ENCODE assay signal across 10 mouse cellular contexts in genomic region chr9:64310996-64311785, GRCm38 (mm10). TPM values are rescaled to one million over a fixed set of nuclear protein-coding genes. Genes with fewer than 3 reads are reported as not detected.
A peak's percentile ranks its signal among the peaks of the same experiment; 100 is the strongest.
DNase-seq lines count a peak whose midpoint lies in the region; ATAC-seq and TF ChIP-seq lines count a peak whose summit lies in the region.
"Had no signal": no experiment of that assay in that cellular context is flagged by ENCODE, and none has a peak within 500 bp of the region (broad histone marks: within the 10 kb centered on the region; RNA-seq: fewer than 3 reads in every experiment).

No protein-coding gene starts in this region.

- no peaks in the 10 kb centered on the region for H3K79me2 ChIP-seq in heart, adult 2 months (replicated peaks; ENCODE audit: control insufficient read depth, insufficient read depth, low read length)

- no peak for TF ChIP-seq POLR2A in heart, adult 2 months (IDR thresholded peaks at IDR 0.05; ENCODE audit: insufficient read depth, low read depth, low read length)

- H3K4me1 ChIP-seq in heart, adult 2 months (ENCODE audit: control insufficient read depth, insufficient read depth, low read length) = no peaks in the 10 kb centered on the region
- no peaks in the 10 kb centered on the region for H3K4me1 ChIP-seq in heart, embryonic 11.5 days (ENCODE audit: control insufficient read depth, insufficient read depth, low read length)
- H3K4me1 ChIP-seq in midbrain, embryonic 14.5 days (ENCODE audit: control insufficient read depth, insufficient read depth, low read length) = no peaks in the 10 kb centered on the region
- H3K4me1 ChIP-seq in midbrain, embryonic 16.5 days (ENCODE audit: control insufficient read depth, insufficient read depth, low read length) = no peaks in the 10 kb centered on the region
- H3K4me1 ChIP-seq in forebrain, embryonic 16.5 days (replicated peaks; ENCODE audit: control insufficient read depth, insufficient read depth, low read length) = no peaks in the 10 kb centered on the region

- no peak overlapping the region for H3K9ac ChIP-seq in heart, adult 2 months (ENCODE audit: low read depth, low read length)
- H3K9ac ChIP-seq in heart, embryonic 11.5 days (ENCODE audit: low read depth, low read length) = no peak overlapping the region
- H3K9ac ChIP-seq in midbrain, embryonic 14.5 days (replicated peaks; ENCODE audit: low read length) = no peak overlapping the region
- no peak overlapping the region for H3K9ac ChIP-seq in midbrain, embryonic 16.5 days (ENCODE audit: low read depth, low read length)
- no peak overlapping the region for H3K9ac ChIP-seq in forebrain, embryonic 16.5 days (replicated peaks; ENCODE audit: low read depth, low read length)
- H3K9ac ChIP-seq: heart, embryonic 13.5 days; liver, embryonic 13.5 days had no signal

- no peaks in the 10 kb centered on the region for H3K9me3 ChIP-seq in heart, embryonic 11.5 days (replicated peaks; ENCODE audit: control insufficient read depth, low read length)
- H3K9me3 ChIP-seq in midbrain, embryonic 14.5 days (ENCODE audit: control insufficient read depth, low read length) = no peaks in the 10 kb centered on the region
- H3K9me3 ChIP-seq in midbrain, embryonic 16.5 days (replicated peaks; ENCODE audit: control insufficient read depth, low read length, poor library complexity, severe bottlenecking) = no peaks in the 10 kb centered on the region
- H3K9me3 ChIP-seq in forebrain, embryonic 16.5 days (ENCODE audit: control insufficient read depth, low read length) = no peaks in the 10 kb centered on the region
- H3K9me3 ChIP-seq: heart, embryonic 13.5 days; liver, embryonic 13.5 days had no signal

- ATAC-seq in heart, embryonic 11.5 days (replicated peaks; ENCODE audit: insufficient number of reproducible peaks, low FRiP score, low TSS enrichment) = no peak
- ATAC-seq in midbrain, embryonic 14.5 days (ENCODE audit: low FRiP score, low TSS enrichment) = no peak
- no peak for ATAC-seq in midbrain, embryonic 16.5 days
- ATAC-seq in megakaryocyte progenitor cell, adult 5-6 weeks (replicated peaks; ENCODE audit: poor library complexity) = peak; percentile 48; the same call in 1 of the 2 replicates
- no peak for ATAC-seq in forebrain, embryonic 16.5 days

- H3K4me2 ChIP-seq in heart, embryonic 11.5 days = no peak overlapping the region
- H3K4me2 ChIP-seq in midbrain, embryonic 14.5 days (ENCODE audit: low read length) = no peak overlapping the region
- no peak overlapping the region for H3K4me2 ChIP-seq in midbrain, embryonic 16.5 days (ENCODE audit: low read length)
- no peak overlapping the region for H3K4me2 ChIP-seq in forebrain, embryonic 16.5 days (ENCODE audit: low read length)
- H3K4me2 ChIP-seq: heart, embryonic 13.5 days; liver, embryonic 13.5 days had no signal

- H3K36me3 ChIP-seq in heart, adult 2 months (ENCODE audit: control insufficient read depth, insufficient read depth, low read length) = no peaks in the 10 kb centered on the region; the same call in 1 of the 2 replicates
- H3K36me3 ChIP-seq in heart, embryonic 11.5 days (ENCODE audit: control insufficient read depth, insufficient read depth, low read length) = peaks cover 19% of the 10 kb centered on the region; the same call in 1 of the 2 replicates
- H3K36me3 ChIP-seq in midbrain, embryonic 14.5 days (ENCODE audit: control insufficient read depth, insufficient read depth, low read length) = peaks cover 63% of the 10 kb centered on the region
- peaks cover 14% of the 10 kb centered on the region for H3K36me3 ChIP-seq in midbrain, embryonic 16.5 days (ENCODE audit: control insufficient read depth, insufficient read depth, low read length)
- H3K36me3 ChIP-seq in forebrain, embryonic 16.5 days (ENCODE audit: control insufficient read depth, insufficient read depth) = peaks cover 11% of the 10 kb centered on the region

- intact Hi-C loops in heart, adult 2 months (cut with DNase I) = no loop called here

- TF ChIP-seq CTCF in heart, adult 2 months (IDR thresholded peaks at IDR 0.05) = peak; percentile 27

- no peak overlapping the region for H3K27ac ChIP-seq in heart, adult 2 months
- no peak overlapping the region for H3K27ac ChIP-seq in heart, embryonic 11.5 days (ENCODE audit: low read depth, low read length)
- no peak overlapping the region for H3K27ac ChIP-seq in midbrain, embryonic 14.5 days (replicated peaks; ENCODE audit: low read depth, low read length)
- H3K27ac ChIP-seq in midbrain, embryonic 16.5 days (ENCODE audit: low read length) = no peak overlapping the region
- no peak overlapping the region for H3K27ac ChIP-seq in forebrain, embryonic 16.5 days (ENCODE audit: low read length)
- H3K27ac ChIP-seq: heart, embryonic 13.5 days; liver, embryonic 13.5 days had no signal

- no peak for TF ChIP-seq EP300 in heart, adult 2 months (IDR thresholded peaks at IDR 0.05; ENCODE audit: insufficient read depth, low read depth, low read length)

- WGBS in heart, adult 2 months = 75% methylated on average over 16 of the region's 16 CpGs
- WGBS in heart, embryonic 11.5 days (ENCODE audit: insufficient replicate concordance) = 71% methylated on average over 16 of the region's 16 CpGs
- 83% methylated on average over 16 of the region's 16 CpGs for WGBS in midbrain, embryonic 14.5 days
- 81% methylated on average over 16 of the region's 16 CpGs for WGBS in midbrain, embryonic 16.5 days
- 77% methylated on average over 16 of the region's 16 CpGs for WGBS in forebrain, embryonic 16.5 days

- no peak for DNase-seq in heart, adult 2 months
- DNase-seq in midbrain, embryonic 14.5 days = peak; percentile 4
- peak; percentile 29 for DNase-seq in embryo, embryonic 10.5 days (ENCODE audit: low spot score)
- no peak for DNase-seq in frontal cortex, postnatal 14 days (ENCODE audit: low spot score in 2 of 2)
- DNase-seq: liver, embryonic 13.5 days had no signal

- no peak overlapping the region for H3K4me3 ChIP-seq in heart, adult 2 months
- H3K4me3 ChIP-seq in heart, embryonic 11.5 days (ENCODE audit: low read depth, low read length) = no peak overlapping the region
- H3K4me3 ChIP-seq in midbrain, embryonic 14.5 days (replicated peaks; ENCODE audit: low read depth, low read length) = no peak overlapping the region
- H3K4me3 ChIP-seq in midbrain, embryonic 16.5 days (ENCODE audit: low read depth, low read length) = no peak overlapping the region
- H3K4me3 ChIP-seq in forebrain, embryonic 16.5 days (replicated peaks; ENCODE audit: low read length) = no peak overlapping the region
- H3K4me3 ChIP-seq: heart, embryonic 13.5 days; liver, embryonic 13.5 days had no signal

- H3K27me3 ChIP-seq in heart, adult 2 months (ENCODE audit: control insufficient read depth, insufficient read depth, low read length) = no peaks in the 10 kb centered on the region
- no peaks in the 10 kb centered on the region for H3K27me3 ChIP-seq in heart, embryonic 11.5 days (ENCODE audit: control insufficient read depth, insufficient read depth, low read length)
- no peaks in the 10 kb centered on the region for H3K27me3 ChIP-seq in midbrain, embryonic 14.5 days (ENCODE audit: control insufficient read depth, insufficient read depth, low read length)
- no peaks in the 10 kb centered on the region for H3K27me3 ChIP-seq in midbrain, embryonic 16.5 days (ENCODE audit: control insufficient read depth, insufficient read depth, low read depth, low read length)
- H3K27me3 ChIP-seq in forebrain, embryonic 16.5 days (replicated peaks; ENCODE audit: control insufficient read depth, insufficient read depth, low read length) = no peaks in the 10 kb centered on the region
- H3K27me3 ChIP-seq: heart, embryonic 13.5 days; liver, embryonic 13.5 days had no signal

RNA-seq across cellular contexts. Expression of gene Tipin, which starts 29.8 kb away (rescaled TPM):
- total RNA-seq in heart, adult 2 months (2021) = 1 to 10 TPM; 9.2 to 9.3 TPM
- 3.8 and 7.2 TPM in 2 replicates for polyA plus RNA-seq in heart, adult 2 months (2012; rRNA removed)
- polyA plus RNA-seq in heart, embryonic 11.5 days (2014; fragmentation: Nextera tagmentation; extraction: Ambion mirVana) = 155 and 159 TPM in 2 replicates
- 79.8 and 103 TPM in 2 replicates for polyA plus RNA-seq in midbrain, embryonic 14.5 days (2014; fragmentation: Nextera tagmentation; extraction: Ambion mirVana)
- 56.3 and 66.2 TPM in 2 replicates for polyA plus RNA-seq in midbrain, embryonic 16.5 days (2015; fragmentation: Nextera tagmentation; extraction: Ambion mirVana)
- total RNA-seq in megakaryocyte progenitor cell, adult 5-6 weeks (2015) = 280 and 286 TPM in 2 replicates
- total RNA-seq in megakaryocyte progenitor cell, adult 5-6 weeks (2017) = 316 and 335 TPM in 2 replicates
- polyA plus RNA-seq in forebrain, embryonic 16.5 days (2015; fragmentation: Nextera tagmentation; extraction: Ambion mirVana) = 106 and 120 TPM in 2 replicates

RNA-seq across cellular contexts. Expression of gene Dis3l, which starts 29.9 kb away (rescaled TPM):
- 10 to 100 TPM; 24.5 to 24.6 TPM for total RNA-seq in heart, adult 2 months (2021)
- 10.6 and 18.6 TPM in 2 replicates for polyA plus RNA-seq in heart, adult 2 months (2012; rRNA removed)
- polyA plus RNA-seq in heart, embryonic 11.5 days (2014; fragmentation: Nextera tagmentation; extraction: Ambion mirVana) = 19.5 and 22.2 TPM in 2 replicates
- 17.1 and 23.9 TPM in 2 replicates for polyA plus RNA-seq in midbrain, embryonic 14.5 days (2014; fragmentation: Nextera tagmentation; extraction: Ambion mirVana)
- 23.7 and 24.3 TPM in 2 replicates for polyA plus RNA-seq in midbrain, embryonic 16.5 days (2015; fragmentation: Nextera tagmentation; extraction: Ambion mirVana)
- 14.2 and 14.9 TPM in 2 replicates for total RNA-seq in megakaryocyte progenitor cell, adult 5-6 weeks (2015)
- total RNA-seq in megakaryocyte progenitor cell, adult 5-6 weeks (2017) = 17.8 and 20.7 TPM in 2 replicates
- polyA plus RNA-seq in forebrain, embryonic 16.5 days (2015; fragmentation: Nextera tagmentation; extraction: Ambion mirVana) = 25.3 and 25.9 TPM in 2 replicates

RNA-seq across cellular contexts. Expression of gene Map2k1, which starts 57.8 kb away (rescaled TPM):
- 10 to 100 TPM; 47.2 to 47.5 TPM for total RNA-seq in heart, adult 2 months (2021)
- polyA plus RNA-seq in heart, adult 2 months (2012; rRNA removed) = 30.0 and 43.3 TPM in 2 replicates
- 100 and 108 TPM in 2 replicates for polyA plus RNA-seq in heart, embryonic 11.5 days (2014; fragmentation: Nextera tagmentation; extraction: Ambion mirVana)
- 46.4 and 50.7 TPM in 2 replicates for polyA plus RNA-seq in midbrain, embryonic 14.5 days (2014; fragmentation: Nextera tagmentation; extraction: Ambion mirVana)
- 62.6 and 68.4 TPM in 2 replicates for polyA plus RNA-seq in midbrain, embryonic 16.5 days (2015; fragmentation: Nextera tagmentation; extraction: Ambion mirVana)
- 34.0 and 38.3 TPM in 2 replicates for total RNA-seq in megakaryocyte progenitor cell, adult 5-6 weeks (2015)
- 47.0 and 54.7 TPM in 2 replicates for total RNA-seq in megakaryocyte progenitor cell, adult 5-6 weeks (2017)
- polyA plus RNA-seq in forebrain, embryonic 16.5 days (2015; fragmentation: Nextera tagmentation; extraction: Ambion mirVana) = 53.6 and 54.6 TPM in 2 replicates

Comparison
In these comparisons a context has a peak if more than half of its experiments do, and no peak if none do; other contexts are left out.
1. DNase-seq: peak in midbrain, embryonic 14.5 days (single experiment) and embryo, embryonic 10.5 days (single experiment); none in heart, adult 2 months (0 of 2) and frontal cortex, postnatal 14 days (0 of 2).